Mouse (Mus musculus): ENCODE data around the gene Ranbp9. TPM values are rescaled to one million over a fixed set of nuclear protein-coding genes. Genes with fewer than 3 reads are reported as not detected.

Ranbp9 gene
- total RNA-seq, 2 experiments from 2014 or later: 33.5 to 35.4 TPM

DNA sequence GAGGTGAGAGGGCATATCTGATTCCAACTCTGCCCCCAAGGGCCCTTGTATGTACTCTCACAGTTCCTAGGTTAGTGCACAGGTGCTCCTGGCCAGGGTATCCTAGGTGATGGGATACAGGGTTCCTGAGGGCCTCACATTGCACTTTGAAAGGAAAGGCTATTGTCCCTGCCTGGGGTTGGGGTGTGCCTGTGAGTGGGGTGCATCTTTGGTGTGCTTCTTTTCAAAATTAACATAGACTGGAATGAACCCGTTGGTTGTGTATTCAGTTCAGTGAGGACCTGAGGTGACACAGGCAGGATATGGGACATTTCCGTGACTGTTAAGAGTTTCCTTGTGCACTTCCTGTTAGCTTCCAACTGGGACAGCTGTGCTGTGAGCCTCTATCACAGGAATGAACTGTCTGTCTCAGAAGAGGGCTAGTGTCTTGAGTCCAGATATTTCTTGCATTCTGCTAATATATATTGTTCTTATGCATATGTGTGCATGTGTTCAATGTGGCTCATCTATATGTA lies 106.1 kb downstream of the Ranbp9 start:
- no peak for ATAC-seq (replicated peaks; ENCODE audit: low FRiP score, poor library complexity, severe bottlenecking)

DNA sequence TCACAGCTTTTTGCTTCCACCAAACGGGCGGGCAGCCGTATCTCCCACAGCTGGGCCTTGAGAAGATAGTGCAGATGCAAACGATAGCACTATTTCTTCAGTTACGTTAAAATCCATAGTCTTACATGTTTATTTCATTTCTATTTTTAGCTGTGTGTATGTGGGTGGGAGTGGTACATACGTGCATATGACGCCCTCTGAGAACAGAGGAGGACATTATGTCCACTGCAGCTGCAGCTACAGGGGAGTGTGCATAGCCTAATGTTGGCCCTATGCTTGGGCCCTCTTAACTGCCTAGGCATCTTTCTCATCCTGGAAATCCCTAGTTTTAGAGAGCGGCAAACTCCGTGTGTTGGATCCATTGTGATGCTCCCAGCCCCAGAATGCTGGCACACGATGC lies 106.9 kb downstream of the Ranbp9 start:
- no peak for ATAC-seq (replicated peaks; ENCODE audit: low FRiP score, poor library complexity, severe bottlenecking)

DNA sequence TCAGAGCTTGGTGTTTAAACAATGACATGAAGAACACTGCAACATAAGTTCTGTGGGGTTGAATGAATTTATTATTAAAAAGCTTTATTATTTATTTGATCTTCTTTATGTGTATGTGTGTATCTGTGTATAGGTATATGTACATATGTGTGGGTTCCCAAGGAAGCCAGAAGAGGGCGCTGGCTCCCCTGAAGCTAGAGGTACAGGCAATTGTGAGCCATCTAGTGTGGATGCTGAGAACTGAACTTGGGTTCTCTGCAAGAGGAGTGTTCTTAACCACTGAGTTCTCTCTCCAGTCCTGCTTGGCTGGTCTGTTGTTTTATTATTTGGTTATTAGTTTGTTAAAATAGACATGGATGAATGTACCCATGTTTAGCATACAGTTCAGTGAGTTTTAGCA lies 108.2 kb downstream of the Ranbp9 start:
- no peak for ATAC-seq (replicated peaks; ENCODE audit: low FRiP score, poor library complexity, severe bottlenecking)

- no peak for ATAC-seq (replicated peaks; ENCODE audit: low FRiP score, poor library complexity, severe bottlenecking)
These were observed 111.0 kb downstream of the Ranbp9 start for GRCm38 (mm10) chr13:43370063-43370462.

DNA sequence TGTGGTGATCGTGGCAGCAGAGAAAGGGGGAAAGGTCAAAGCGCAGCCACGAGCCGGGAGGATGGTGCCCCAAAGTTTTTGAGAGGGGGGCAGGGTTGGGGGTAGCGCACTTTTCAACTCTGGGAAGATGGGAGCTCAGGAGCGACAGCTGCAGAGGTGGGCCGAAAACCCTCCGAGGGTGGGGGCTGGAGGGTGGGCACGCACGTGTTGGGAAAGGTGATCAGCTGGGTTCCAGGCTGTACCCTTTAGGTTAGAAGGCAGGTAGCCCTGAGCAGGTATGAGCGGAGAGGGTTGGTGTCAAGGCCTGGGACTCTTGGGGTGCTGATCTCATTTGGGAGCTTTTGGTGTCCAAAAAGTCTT lies 115.3 kb downstream of the Ranbp9 start:
- ATAC-seq (replicated peaks; ENCODE audit: low FRiP score, poor library complexity, severe bottlenecking): no peak

GRCm38 (mm10) chr13:43364985-43365824 lies 115.9 kb downstream of the Ranbp9 start, which contains the start of gene Sirt5:
Gene Sirt5 (plus strand): TSS chr13:43365496.
- ATAC-seq (replicated peaks; ENCODE audit: low FRiP score, poor library complexity, severe bottlenecking): peak; percentile 87

GRCm38 (mm10) chr13:43362353-43362752 lies 118.7 kb downstream of the Ranbp9 start:
- ATAC-seq (replicated peaks; ENCODE audit: low FRiP score, poor library complexity, severe bottlenecking): no peak

- no peak for ATAC-seq (replicated peaks; ENCODE audit: low FRiP score, poor library complexity, severe bottlenecking)
These were observed 120.5 kb downstream of the Ranbp9 start for GRCm38 (mm10) chr13:43360534-43360933.

DNA sequence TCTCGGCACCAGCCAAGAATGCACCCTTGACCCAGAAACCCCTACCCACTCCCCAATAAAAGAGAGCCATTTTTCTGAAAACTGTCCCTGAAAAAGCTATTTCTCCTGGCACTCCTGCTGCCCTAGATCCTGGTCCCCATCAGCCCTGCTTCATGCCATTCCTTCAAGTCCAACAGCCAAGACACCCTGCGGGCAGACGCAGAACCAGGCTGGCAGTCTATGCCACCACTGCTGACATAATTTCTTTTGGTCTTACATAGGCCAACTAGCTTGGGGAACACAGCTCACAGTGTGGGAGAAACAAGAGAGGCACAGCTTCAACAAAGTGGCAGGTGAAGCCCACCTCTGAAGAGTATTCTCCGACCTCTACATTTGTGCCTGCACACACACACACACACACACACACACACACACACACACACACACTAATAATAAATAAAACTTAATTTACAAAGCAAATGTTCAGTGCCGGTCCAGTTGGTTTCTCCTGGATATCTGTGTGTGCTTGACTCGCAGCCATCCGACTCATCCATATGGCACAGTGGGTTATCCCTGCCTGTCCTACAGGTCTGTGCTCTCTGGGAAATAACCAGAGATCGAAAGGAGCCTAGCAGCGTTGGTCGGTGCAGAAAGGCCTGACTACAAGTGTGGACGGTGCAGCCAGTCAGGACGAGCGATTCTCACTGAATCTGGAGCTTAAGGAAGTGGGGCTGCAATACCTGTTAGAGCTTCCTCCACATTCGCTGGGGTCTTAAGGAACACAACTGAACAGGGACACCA lies 124.5 kb downstream of the Ranbp9 start:
- no peak for ATAC-seq (replicated peaks; ENCODE audit: low FRiP score, poor library complexity, severe bottlenecking)

- no peak for ATAC-seq (replicated peaks; ENCODE audit: low FRiP score, poor library complexity, severe bottlenecking)
These were observed 126.7 kb downstream of the Ranbp9 start for GRCm38 (mm10) chr13:43354362-43354761.

GRCm38 (mm10) chr13:43353356-43353755 lies 127.7 kb downstream of the Ranbp9 start:
- ATAC-seq (replicated peaks; ENCODE audit: low FRiP score, poor library complexity, severe bottlenecking): no peak

Other genes starting within 250 kb of the Ranbp9 start
- 0.63 and 1.3 TPM in 2 replicates for gene Gfod1, start 177.1 kb downstream of the Ranbp9 start, total RNA-seq (2015; ENCODE audit: low replicate concordance)
- 0.84 and 2.3 TPM in 2 replicates for gene Gfod1, start 177.1 kb downstream of the Ranbp9 start, total RNA-seq (2017; ENCODE audit: low replicate concordance)
- not detected in 2 replicates for gene Sirt5, start 115.8 kb downstream of the Ranbp9 start, total RNA-seq (2015; ENCODE audit: low replicate concordance)
- gene Sirt5, start 115.8 kb downstream of the Ranbp9 start, total RNA-seq (2017; ENCODE audit: low replicate concordance): 0.34 and 3.1 TPM in 2 replicates
- gene Nol7, start 82.9 kb downstream of the Ranbp9 start, total RNA-seq (2015; ENCODE audit: low replicate concordance): 22.7 and 24.5 TPM in 2 replicates
- 43.2 and 47.4 TPM in 2 replicates for gene Nol7, start 82.9 kb downstream of the Ranbp9 start, total RNA-seq (2017; ENCODE audit: low replicate concordance)
- 3.8 and 7.5 TPM in 2 replicates for gene Mcur1, start 78.9 kb upstream of the Ranbp9 start, total RNA-seq (2015; ENCODE audit: low replicate concordance)
- 3.0 and 9.2 TPM in 2 replicates for gene Mcur1, start 78.9 kb upstream of the Ranbp9 start, total RNA-seq (2017; ENCODE audit: low replicate concordance)
- gene Rnf182, start 134.4 kb upstream of the Ranbp9 start, total RNA-seq (2015; ENCODE audit: low replicate concordance): not detected in 2 replicates
- not detected in 2 replicates for gene Rnf182, start 134.4 kb upstream of the Ranbp9 start, total RNA-seq (2017; ENCODE audit: low replicate concordance)